Mouse (Mus musculus): ENCODE measurements around the gene Olfr1132. TPM values are rescaled to one million over a fixed set of nuclear protein-coding genes. Genes with fewer than 3 reads are reported as not detected.

Gene Olfr1132
- not detected for total RNA-seq (2023)

DNA sequence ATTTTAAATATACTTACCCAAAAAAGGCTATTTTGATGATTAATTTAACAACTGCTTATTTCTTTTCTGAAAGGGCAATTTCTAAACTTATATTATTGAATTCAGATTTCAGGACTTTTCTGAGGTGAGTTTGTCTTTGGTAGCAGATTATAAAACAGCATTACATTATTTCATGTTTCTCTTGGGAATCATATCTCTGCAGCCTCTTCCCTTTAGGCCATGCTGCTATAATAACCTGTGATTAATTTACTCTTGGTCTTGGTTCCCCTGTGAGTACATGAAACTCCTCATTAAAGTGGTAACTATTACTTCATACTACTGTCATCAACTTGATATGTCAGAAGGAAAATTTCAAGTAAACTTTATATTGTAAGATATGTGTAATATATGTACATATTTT, at the start of gene Olfr1132:
Gene Olfr1132 (minus strand): TSS at position 101 of the 400 bp plus-strand sequence.

DNA sequence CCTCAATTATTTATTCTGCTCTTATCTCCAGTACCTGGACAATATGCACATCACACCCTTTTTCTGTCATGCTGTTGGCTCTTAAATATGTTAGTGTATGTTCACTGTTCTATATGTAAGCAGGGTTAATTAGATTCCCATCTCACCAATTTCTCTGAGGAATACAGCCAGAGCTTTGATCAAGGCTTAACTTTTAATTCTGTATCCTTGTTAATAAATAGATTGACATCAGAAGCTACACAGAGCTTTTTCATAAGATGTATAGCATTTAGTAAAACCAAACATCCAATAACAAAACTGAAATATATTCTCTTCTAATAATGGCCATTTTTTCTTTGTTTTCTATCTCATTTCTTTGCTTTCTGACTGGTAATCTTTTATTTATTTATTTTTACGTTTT, 36.2 kb upstream of the Olfr1132 start, which contains the start of gene Olfr1135:
Gene Olfr1135 (minus strand): TSS at position 101 of the 400 bp plus-strand sequence.

DNA sequence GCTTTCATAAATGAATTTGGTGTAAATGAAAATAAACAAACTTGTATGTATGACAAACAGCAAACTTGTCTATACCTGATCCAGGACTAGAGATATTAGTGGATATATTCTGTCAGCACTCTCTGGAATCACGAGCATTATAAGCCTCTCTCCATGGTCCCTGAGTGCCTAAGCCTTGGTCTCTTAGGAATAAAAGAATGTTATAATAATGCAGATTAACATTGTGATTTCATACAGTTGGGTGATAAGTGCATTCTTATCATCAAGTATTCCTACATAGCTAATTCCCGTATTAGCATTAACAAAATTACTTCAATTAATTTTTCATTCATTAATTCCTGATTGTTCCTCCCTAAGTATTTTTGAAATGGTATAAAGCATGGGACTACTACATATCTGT, 21.0 kb upstream of the Olfr1132 start, which contains the start of gene Olfr1134:
Gene Olfr1134 (minus strand): TSS at position 101 of the 400 bp plus-strand sequence.

DNA sequence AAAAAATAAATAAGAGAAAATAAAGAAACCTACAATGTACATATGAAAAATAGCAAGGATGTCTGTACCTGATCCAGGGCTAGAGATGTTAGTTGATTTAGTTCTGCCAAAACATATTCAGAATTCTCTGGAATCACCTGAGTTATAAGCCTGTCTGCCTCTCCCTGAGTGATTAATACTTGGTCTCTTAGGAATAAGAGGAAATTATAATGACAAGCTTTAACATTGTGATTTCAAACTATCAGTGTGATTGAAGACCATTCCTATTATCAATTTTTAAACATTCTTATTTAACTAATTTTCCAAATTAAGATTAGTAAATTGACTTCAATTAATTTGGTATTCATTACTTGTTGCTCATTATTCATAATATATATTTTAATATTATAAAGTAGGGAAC, 9.9 kb upstream of the Olfr1132 start, which contains the start of gene Olfr1133:
Gene Olfr1133 (minus strand): TSS at position 101 of the 400 bp plus-strand sequence.

DNA sequence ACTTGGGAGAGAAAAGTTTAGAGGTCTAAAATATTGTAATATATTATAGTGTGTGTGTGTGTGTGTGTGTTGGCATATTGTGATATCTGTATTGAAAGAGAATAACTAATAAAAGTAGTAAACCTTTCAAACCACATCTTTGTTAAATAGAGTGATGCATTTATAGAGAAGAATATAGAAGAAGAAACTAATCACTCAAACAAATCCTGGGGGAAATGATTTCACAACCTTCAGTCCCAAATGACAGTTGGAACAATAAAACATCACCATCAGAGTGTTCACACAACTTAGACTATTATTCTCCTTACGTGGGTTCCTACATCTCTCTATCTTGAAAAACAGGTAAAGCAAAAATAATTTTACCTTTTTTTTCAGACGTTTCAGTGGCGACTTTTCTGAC, 10.5 kb downstream of the Olfr1132 start, which contains the start of gene Olfr1131:
Gene Olfr1131 (plus strand): TSS at position 301 of the 400 bp plus-strand sequence.

DNA sequence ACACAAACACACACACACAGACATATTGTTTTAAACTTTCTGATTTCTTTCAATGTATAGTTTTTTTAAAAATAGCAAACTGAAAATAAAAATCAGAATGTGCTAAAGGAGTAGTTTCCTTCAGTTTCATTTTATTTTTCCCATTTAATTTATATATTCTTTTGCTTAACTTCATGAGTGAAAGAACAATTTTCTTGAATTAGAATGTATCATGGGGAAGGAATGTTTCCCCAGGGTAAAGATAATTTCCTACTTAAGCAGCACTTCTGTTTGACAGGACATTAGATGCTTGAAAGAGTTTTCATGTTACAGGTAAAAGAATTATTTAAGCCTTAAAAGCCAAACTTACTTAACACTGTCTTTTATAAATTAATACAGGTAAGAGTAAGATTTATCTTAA, 31.4 kb downstream of the Olfr1132 start, which contains the start of gene Olfr1130:
Gene Olfr1130 (plus strand): TSS at position 301 of the 400 bp plus-strand sequence.

Other genes starting within 250 kb of the Olfr1132 start
- not detected for gene Olfr1123, start 220.9 kb downstream of the Olfr1132 start, total RNA-seq (2023)
- not detected for gene Olfr1124, start 207.3 kb downstream of the Olfr1132 start, total RNA-seq (2023)
- gene Olfr1126, start 183.6 kb downstream of the Olfr1132 start, total RNA-seq (2023): not detected
- not detected for gene Pramel7, start 140.4 kb downstream of the Olfr1132 start, total RNA-seq (2023)
- gene Pramel6, start 131.0 kb downstream of the Olfr1132 start, total RNA-seq (2023): not detected
- not detected for gene Olfr153, start 105.7 kb downstream of the Olfr1132 start, total RNA-seq (2023)
- not detected for gene Olfr1128, start 92.0 kb downstream of the Olfr1132 start, total RNA-seq (2023)
- gene Olfr1129, start 63.6 kb downstream of the Olfr1132 start, total RNA-seq (2023): not detected
- not detected for gene Olfr1130, start 31.3 kb downstream of the Olfr1132 start, total RNA-seq (2023)
- not detected for gene Olfr1131, start 10.4 kb downstream of the Olfr1132 start, total RNA-seq (2023)
- gene Olfr1133, start 9.8 kb upstream of the Olfr1132 start, total RNA-seq (2023): not detected
- not detected for gene Olfr1134, start 20.9 kb upstream of the Olfr1132 start, total RNA-seq (2023)
- not detected for gene Olfr1135, start 36.1 kb upstream of the Olfr1132 start, total RNA-seq (2023)
- gene Olfr1136, start 56.4 kb upstream of the Olfr1132 start, total RNA-seq (2023): not detected
- not detected for gene Olfr1137, start 75.6 kb upstream of the Olfr1132 start, total RNA-seq (2023)
- gene Olfr1138, start 102.4 kb upstream of the Olfr1132 start, total RNA-seq (2023): not detected
- not detected for gene Olfr1140, start 106.2 kb upstream of the Olfr1132 start, total RNA-seq (2023)
- not detected for gene Olfr1141, start 116.5 kb upstream of the Olfr1132 start, total RNA-seq (2023)
- gene Olfr152, start 141.9 kb upstream of the Olfr1132 start, total RNA-seq (2023): not detected
- not detected for gene Olfr1143, start 163.1 kb upstream of the Olfr1132 start, total RNA-seq (2023)
- not detected for gene Olfr1145, start 172.3 kb upstream of the Olfr1132 start, total RNA-seq (2023)
- not detected for gene Olfr1148, start 193.0 kb upstream of the Olfr1132 start, total RNA-seq (2023)
- gene Olfr1150-ps1, start 206.5 kb upstream of the Olfr1132 start, total RNA-seq (2023): not detected
- gene Olfr1151, start 218.3 kb upstream of the Olfr1132 start, total RNA-seq (2023): not detected
- gene Olfr1152, start 229.0 kb upstream of the Olfr1132 start, total RNA-seq (2023): not detected